Mouse (Mus musculus) liver, adult 2 months (tissue): ENCODE measurements at regions not wholly inside any gene's neighbourhood (a gene's known extent, or its start where the extent isn't known, plus 50 kb on each side); places are given as distances from the start of the nearest gene placed in this dataset.

Experiments used
- CTCF ChIP-seq: fragments of 200-500 bp; IDR thresholded peaks from 2 replicates; pipeline ENCODE4 v1.5.1; 2011; ENCODE audit warnings: low read depth, low read length, control low read depth
- POLR2A ChIP-seq: fragments of 200-500 bp; IDR thresholded peaks from 2 replicates; pipeline ENCODE4 v1.6.1; 2011; ENCODE audit warnings: low read length, control low read depth; ENCODE audit not compliant: insufficient read depth; ENCODE audit errors: extremely low read depth

DNA sequence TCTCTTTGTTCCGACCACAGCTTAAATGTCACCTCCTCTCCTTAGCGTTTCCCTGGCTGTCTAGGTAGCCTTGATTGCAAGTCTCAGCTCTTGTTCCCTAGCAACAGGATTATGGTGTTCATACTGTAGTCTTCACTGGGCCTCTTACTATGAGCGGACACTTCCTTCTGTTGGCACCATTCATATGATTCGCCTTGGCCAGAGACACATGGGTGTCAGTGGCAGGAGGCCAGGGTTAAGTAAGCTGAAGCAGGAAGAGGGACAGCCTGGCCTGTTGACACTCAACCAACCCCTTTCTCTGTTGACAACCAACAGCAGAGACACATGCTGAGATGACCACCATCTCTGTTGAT lies 445.9 kb downstream of the Wdr11 start:
- TF ChIP-seq CTCF (no peak), POLR2A (no peak)
